11 mouse cellular contexts compared by ENCODE assay signal in genomic region chr13:45582294-45582693, GRCm38 (mm10).
DNase-seq lines count a peak whose midpoint lies in the region; ATAC-seq and TF ChIP-seq lines count a peak whose summit lies in the region.
"Had no signal": no experiment of that assay in that cellular context is flagged by ENCODE, and none has a peak within 500 bp of the region (broad histone marks: within the 10 kb centered on the region; RNA-seq: fewer than 3 reads in every experiment).

No protein-coding gene starts in this region.

- no peak overlapping the region for H3K4me2 ChIP-seq in kidney, embryonic 15.5 days
- no peak overlapping the region; the same call in 1 of the 2 replicates for H3K4me2 ChIP-seq in hindbrain, postnatal 0 days (ENCODE audit: low read depth, low read length)

- H3K9ac ChIP-seq in kidney, embryonic 15.5 days = no peak overlapping the region
- no peak overlapping the region for H3K9ac ChIP-seq in hindbrain, postnatal 0 days (replicated peaks; ENCODE audit: low read length)

- no peaks in the 10 kb centered on the region for H3K27me3 ChIP-seq in kidney, adult 2 months (replicated peaks; ENCODE audit: control insufficient read depth, insufficient read depth, low read length)
- H3K27me3 ChIP-seq in kidney, embryonic 15.5 days = no peaks in the 10 kb centered on the region
- H3K27me3 ChIP-seq in hindbrain, postnatal 0 days (ENCODE audit: insufficient read depth, low read length) = no peaks in the 10 kb centered on the region

- TF ChIP-seq POLR2A in kidney, adult 2 months (IDR thresholded peaks at IDR 0.05; ENCODE audit: low read depth, low read length) = no peak

- TF ChIP-seq CTCF in kidney, adult 2 months (conservative IDR thresholded peaks at IDR 0.05; ENCODE audit: insufficient read depth, insufficient read length, low read depth, low read length) = no peak
- TF ChIP-seq CTCF in hindbrain, postnatal 0 days (IDR thresholded peaks at IDR 0.05; ENCODE audit: low read depth) = no peak

- no peak overlapping the region for H3K27ac ChIP-seq in kidney, adult 2 months (ENCODE audit: insufficient read depth, low read depth, low read length)
- H3K27ac ChIP-seq in kidney, embryonic 15.5 days = no peak overlapping the region
- H3K27ac ChIP-seq in hindbrain, postnatal 0 days = peak overlapping the region; percentile 29; the same call in 1 of the 2 replicates

- no peak overlapping the region for H3K4me3 ChIP-seq in kidney, adult 2 months (ENCODE audit: insufficient read depth, low read depth, low read length)
- no peak overlapping the region for H3K4me3 ChIP-seq in kidney, embryonic 15.5 days (replicated peaks)
- H3K4me3 ChIP-seq in hindbrain, postnatal 0 days (ENCODE audit: low read length) = no peak overlapping the region

- peak; percentile 14 for DNase-seq in kidney, adult 2 months
- DNase-seq in urinary bladder, postnatal 14 days (ENCODE audit: low spot score) = peak; percentile 26
- no peak for DNase-seq in urinary bladder, adult 2 months (ENCODE audit: low spot score)
- no peak for DNase-seq in hindbrain, postnatal 0 days (ENCODE audit: low spot score)
- no peak for DNase-seq in thymus, postnatal 25 days
- DNase-seq: kidney, postnatal 14 days; lung, adult 2 months; spleen, adult 18-20 months; thymus, postnatal 36 days had no signal

- H3K4me1 ChIP-seq in kidney, adult 2 months (ENCODE audit: control insufficient read depth, insufficient read depth, low read length) = no peaks in the 10 kb centered on the region
- H3K4me1 ChIP-seq in kidney, embryonic 15.5 days = peaks cover 20% of the 10 kb centered on the region
- no peaks in the 10 kb centered on the region for H3K4me1 ChIP-seq in hindbrain, postnatal 0 days (ENCODE audit: insufficient read depth, low read length)

- H3K36me3 ChIP-seq in kidney, adult 2 months (ENCODE audit: control insufficient read depth, insufficient read depth, low read length) = no peaks in the 10 kb centered on the region
- no peaks in the 10 kb centered on the region for H3K36me3 ChIP-seq in kidney, embryonic 15.5 days
- no peaks in the 10 kb centered on the region for H3K36me3 ChIP-seq in hindbrain, postnatal 0 days (ENCODE audit: insufficient read depth, low read length)

- ATAC-seq in kidney, embryonic 15.5 days (replicated peaks; ENCODE audit: low FRiP score) = no peak
- ATAC-seq in hindbrain, postnatal 0 days = no peak
- ATAC-seq in erythroid progenitor cell, adult 5-6 weeks (replicated peaks; ENCODE audit: low FRiP score, poor library complexity, severe bottlenecking) = no peak

- 57% methylated on average over 12 of the region's 12 CpGs for WGBS in kidney, adult 2 months
- WGBS in kidney, embryonic 15.5 days = 48% methylated on average over 12 of the region's 12 CpGs
- WGBS in hindbrain, postnatal 0 days = 69% methylated on average over 12 of the region's 12 CpGs

- no peaks in the 10 kb centered on the region for H3K9me3 ChIP-seq in kidney, embryonic 15.5 days (replicated peaks)
- no peaks in the 10 kb centered on the region for H3K9me3 ChIP-seq in hindbrain, postnatal 0 days (ENCODE audit: low read length)

Comparison
In these comparisons a context has a peak if more than half of its experiments do, and no peak if none do; other contexts are left out.
1. DNase-seq: peak in kidney, adult 2 months (single experiment) and urinary bladder, postnatal 14 days (single experiment); none in urinary bladder, adult 2 months (single experiment), hindbrain, postnatal 0 days (single experiment) and thymus, postnatal 25 days (single experiment).